Mouse (Mus musculus): Measurements from ENCODE around the gene Dhx8. TPM values are rescaled to one million over a fixed set of nuclear protein-coding genes. Genes with fewer than 3 reads are reported as not detected.

The Dhx8 gene
- polyA plus RNA-seq, 1 experiment = 19.1 TPM

GRCm38 (mm10) chr11:101784488-101785142 is 51.9 kb downstream of the Dhx8 start:
- no peak for TF ChIP-seq TCF3 (IDR thresholded peaks at IDR 0.05; ENCODE audit: insufficient read length, low read depth)
- TF ChIP-seq MYOD1 (IDR thresholded peaks at IDR 0.05; ENCODE audit: control insufficient read depth in 1 of 3, insufficient read length in 2 of 3, low read depth in 2 of 3) = peak in 1 of 3 experiments; percentile 33
- TF ChIP-seq MAX (IDR thresholded peaks at IDR 0.05; ENCODE audit: low read depth) = no peak
- peak overlapping the region; percentile 48 for H3K4me3 ChIP-seq
- no peaks in the 10 kb centered on the region for H3K36me3 ChIP-seq (ENCODE audit: control insufficient read depth, insufficient read depth)
- H3K79me2 ChIP-seq (ENCODE audit: control insufficient read depth, insufficient read depth) = peaks cover 3% of the 10 kb centered on the region
- H3K4me2 ChIP-seq (ENCODE audit: low read depth) = peak overlapping the region; percentile 95
- H3ac ChIP-seq (ENCODE audit: control insufficient read depth, insufficient read length) = no peak overlapping the region
- no peaks in the 10 kb centered on the region for H3K27me3 ChIP-seq (ENCODE audit: control insufficient read depth, insufficient read depth, insufficient read length)

DNA sequence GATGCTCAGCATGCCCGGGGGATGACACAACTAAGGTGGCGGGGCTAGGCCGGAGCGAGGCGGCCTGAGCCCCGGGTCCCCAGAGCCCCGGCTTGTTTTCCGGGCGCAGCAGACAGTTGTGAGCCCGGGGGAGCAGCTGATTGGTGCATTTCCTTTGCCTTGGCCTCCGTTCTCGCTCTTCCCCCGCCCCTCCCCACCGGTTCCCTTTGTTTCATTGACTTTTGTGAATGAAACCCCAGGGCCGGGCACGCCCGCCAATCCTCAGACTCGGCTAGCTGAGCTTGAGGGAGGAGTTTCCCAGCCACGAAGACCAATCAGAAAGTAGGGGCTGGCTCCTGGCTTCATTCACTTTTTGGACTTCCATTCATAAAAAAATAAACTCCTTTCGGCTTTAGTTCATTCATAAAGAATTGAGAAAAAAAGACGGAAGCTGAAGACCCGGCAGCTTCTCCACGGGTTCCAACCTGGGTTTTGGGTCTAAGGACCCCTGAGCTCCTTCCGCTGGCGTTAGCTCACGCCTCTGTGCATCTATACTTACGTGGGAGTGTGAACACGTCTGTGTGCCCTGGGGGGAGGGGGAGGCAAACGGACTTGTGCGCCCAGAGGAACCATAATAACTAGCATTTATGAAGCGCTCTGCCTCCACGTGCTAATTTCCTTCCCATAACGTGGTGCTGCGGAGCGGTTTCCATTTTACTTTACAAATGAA is 52.6 kb downstream of the Dhx8 start, which contains the start of gene Etv4:
TSS of gene Etv4 (minus strand) at position 229 of the 709 bp plus-strand sequence.
- H3K4me3 ChIP-seq = peak within 1 kb of the TSS; percentile 48
- H3K27me3 ChIP-seq (ENCODE audit: control insufficient read depth, insufficient read depth, insufficient read length) = no peaks in the 10 kb centered on the region
- H3ac ChIP-seq (ENCODE audit: control insufficient read depth, insufficient read length) = no peak within 1 kb of the TSS
- no peaks in the 10 kb centered on the region for H3K36me3 ChIP-seq (ENCODE audit: control insufficient read depth, insufficient read depth)
- H3K79me2 ChIP-seq (ENCODE audit: control insufficient read depth, insufficient read depth) = peaks cover 3% of the 10 kb centered on the region
- peak within 1 kb of the TSS; percentile 96 for H3K4me2 ChIP-seq (ENCODE audit: low read depth)
- TF ChIP-seq E2F4 (IDR thresholded peaks at IDR 0.05; ENCODE audit: insufficient read depth) = no peak
- peak; percentile 14 for TF ChIP-seq POLR2A (IDR thresholded peaks at IDR 0.05; ENCODE audit: insufficient read length, low read depth)
- TF ChIP-seq TCF12 (IDR thresholded peaks at IDR 0.05; ENCODE audit: insufficient read depth, poor library complexity, severe bottlenecking) = no peak

DNA sequence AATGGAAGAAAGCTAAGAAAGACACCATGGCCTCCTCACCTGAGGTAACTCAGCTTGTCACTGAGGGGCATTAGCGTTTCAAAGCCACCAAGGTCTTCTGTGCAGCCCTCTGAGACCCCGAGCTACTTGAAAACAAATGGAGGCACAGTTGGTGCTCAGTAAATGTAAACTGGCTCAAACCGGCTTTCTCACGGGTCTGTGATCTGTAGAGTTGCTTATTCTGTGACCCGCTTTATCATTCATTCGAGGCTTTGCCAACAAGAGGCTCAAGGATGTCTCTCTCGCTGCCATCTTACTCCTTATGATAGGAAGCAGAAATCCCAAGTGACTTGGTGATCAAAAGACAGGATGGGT is 53.1 kb downstream of the Dhx8 start:
- Histone ChIP-seq H3K27me3 (ENCODE audit: control insufficient read depth, insufficient read depth, insufficient read length) (no peaks in the 10 kb centered on the region), H3K79me2 (ENCODE audit: control insufficient read depth, insufficient read depth) (peaks cover 3% of the 10 kb centered on the region), H3ac (ENCODE audit: control insufficient read depth, insufficient read length) (no peak overlapping the region), H3K4me3 (peak overlapping the region; percentile 48), H3K4me2 (ENCODE audit: low read depth) (peak overlapping the region; percentile 95), H3K36me3 (ENCODE audit: control insufficient read depth, insufficient read depth) (no peaks in the 10 kb centered on the region)
- no peak for TF ChIP-seq POLR2AphosphoS2 (IDR thresholded peaks at IDR 0.05; ENCODE audit: insufficient read length, low read depth)
- no peak for TF ChIP-seq POLR2A (IDR thresholded peaks at IDR 0.05; ENCODE audit: insufficient read length, low read depth)
- no peak for TF ChIP-seq TCF12 (IDR thresholded peaks at IDR 0.05; ENCODE audit: insufficient read depth, poor library complexity, severe bottlenecking)
- TF ChIP-seq CEBPB (IDR thresholded peaks at IDR 0.05; ENCODE audit: insufficient read depth, poor library complexity, severe bottlenecking) = no peak
- TF ChIP-seq MAX (IDR thresholded peaks at IDR 0.05; ENCODE audit: low read depth) = no peak
- no peak for TF ChIP-seq TCF3 (IDR thresholded peaks at IDR 0.05; ENCODE audit: insufficient read length, low read depth)
- TF ChIP-seq MYOD1 (IDR thresholded peaks at IDR 0.05; ENCODE audit: control insufficient read depth in 1 of 3, insufficient read length in 2 of 3, low read depth in 2 of 3) = no peak

- H3K27me3 ChIP-seq (ENCODE audit: control insufficient read depth, insufficient read depth, insufficient read length) = no peaks in the 10 kb centered on the region
- TF ChIP-seq TCF12 (IDR thresholded peaks at IDR 0.05; ENCODE audit: insufficient read depth, poor library complexity, severe bottlenecking) (no peak), POLR2A (IDR thresholded peaks at IDR 0.05; ENCODE audit: insufficient read length, low read depth) (no peak), E2F4 (IDR thresholded peaks at IDR 0.05; ENCODE audit: insufficient read depth) (no peak), POLR2AphosphoS2 (IDR thresholded peaks at IDR 0.05; ENCODE audit: insufficient read length, low read depth) (no peak), TCF3 (IDR thresholded peaks at IDR 0.05; ENCODE audit: insufficient read length, low read depth) (no peak), USF1 (IDR thresholded peaks at IDR 0.05; ENCODE audit: low read depth) (no peak), SRF (IDR thresholded peaks at IDR 0.05; ENCODE audit: control insufficient read depth, insufficient read length, low read depth) (no peak), MYOD1 (IDR thresholded peaks at IDR 0.05; ENCODE audit: control insufficient read depth in 1 of 3, insufficient read length in 2 of 3, low read depth in 2 of 3) (no peak), MAX (IDR thresholded peaks at IDR 0.05; ENCODE audit: low read depth) (no peak), CEBPB (IDR thresholded peaks at IDR 0.05; ENCODE audit: insufficient read depth, poor library complexity, severe bottlenecking) (no peak), MYOG (IDR thresholded peaks at IDR 0.05; ENCODE audit: control insufficient read depth in 1 of 3, insufficient read depth in 1 of 3, insufficient read length in 2 of 3, low read depth in 2 of 3) (no peak), REST (IDR thresholded peaks at IDR 0.05; ENCODE audit: insufficient read depth, insufficient read length) (no peak)
Observed at GRCm38 (mm10) chr11:101786651-101787050, 53.9 kb downstream of the Dhx8 start.

GRCm38 (mm10) chr11:101787432-101787831 is 54.7 kb downstream of the Dhx8 start:
- H3K27me3 ChIP-seq (ENCODE audit: control insufficient read depth, insufficient read depth, insufficient read length) = no peaks in the 10 kb centered on the region

More at GRCm38 (mm10) chr11:101786651-101787050, 53.9 kb downstream of the Dhx8 start:
- Histone ChIP-seq H3K4me2 (ENCODE audit: low read depth) (no peak overlapping the region), H3K36me3 (ENCODE audit: control insufficient read depth, insufficient read depth) (no peaks in the 10 kb centered on the region), H3K4me3 (no peak overlapping the region), H3K79me2 (ENCODE audit: control insufficient read depth, insufficient read depth) (peaks cover 3% of the 10 kb centered on the region), H3ac (ENCODE audit: control insufficient read depth, insufficient read length) (no peak overlapping the region)

More at GRCm38 (mm10) chr11:101787432-101787831, 54.7 kb downstream of the Dhx8 start:
- H3K4me2 ChIP-seq (ENCODE audit: low read depth) = no peak overlapping the region
- TF ChIP-seq CEBPB (IDR thresholded peaks at IDR 0.05; ENCODE audit: insufficient read depth, poor library complexity, severe bottlenecking) = no peak
- TF ChIP-seq MAX (IDR thresholded peaks at IDR 0.05; ENCODE audit: low read depth) = no peak
- H3K4me3 ChIP-seq = no peak overlapping the region
- no peak overlapping the region for H3ac ChIP-seq (ENCODE audit: control insufficient read depth, insufficient read length)
- H3K79me2 ChIP-seq (ENCODE audit: control insufficient read depth, insufficient read depth) = peaks cover 1% of the 10 kb centered on the region
- H3K36me3 ChIP-seq (ENCODE audit: control insufficient read depth, insufficient read depth) = no peaks in the 10 kb centered on the region

All from myocyte (in vitro differentiated cells).